Mouse (Mus musculus) thymus, postnatal 4 days (tissue): ENCODE measurements around the gene Triobp.

ENCODE experiments used
- DNase-seq: peaks from one replicate; pipeline ENCODE4 v3.0.0; 2021

Gene Triobp

GRCm38 (mm10) chr15:78926021-78926919 is 21.3 kb upstream of the Triobp start, which contains the start of gene Lgals1:
Gene Lgals1 (plus strand): TSS chr15:78926725.
- DNase-seq: peak; percentile 82

GRCm38 (mm10) chr15:78927021-78927787 is 20.3 kb upstream of the Triobp start:
- DNase-seq: peak; percentile 65

- DNase-seq: peak; percentile 88
Observed at GRCm38 (mm10) chr15:78927788-78928457, 19.6 kb upstream of the Triobp start.

- no peak for DNase-seq
Observed at GRCm38 (mm10) chr15:78928539-78928938, 19.0 kb upstream of the Triobp start.

GRCm38 (mm10) chr15:78930192-78930706 is 17.3 kb upstream of the Triobp start:
- DNase-seq: no peak

- no peak for DNase-seq
Observed at GRCm38 (mm10) chr15:78930801-78931426, 16.6 kb upstream of the Triobp start.

GRCm38 (mm10) chr15:78931577-78931976 is 15.9 kb upstream of the Triobp start:
- peak; percentile 80 for DNase-seq

GRCm38 (mm10) chr15:78934784-78935320 is 12.7 kb upstream of the Triobp start, which contains the start of gene Nol12:
Gene Nol12 (plus strand): TSS chr15:78934933.
- peak; percentile 85 for DNase-seq

- no peak for DNase-seq
Observed at GRCm38 (mm10) chr15:78936403-78936802, 11.1 kb upstream of the Triobp start.

GRCm38 (mm10) chr15:78937311-78937710 is 10.2 kb upstream of the Triobp start:
- DNase-seq: no peak

- no peak for DNase-seq
Observed at GRCm38 (mm10) chr15:78937963-78938362, 9.6 kb upstream of the Triobp start.

- DNase-seq: no peak
Observed at GRCm38 (mm10) chr15:78940325-78940724, 7.2 kb upstream of the Triobp start.

- DNase-seq: peak; percentile 70
Observed at GRCm38 (mm10) chr15:78942663-78943062, 4.9 kb upstream of the Triobp start.

- DNase-seq: no peak
Observed at GRCm38 (mm10) chr15:78946232-78946631, 1.3 kb upstream of the Triobp start.

- no peak for DNase-seq
Observed at GRCm38 (mm10) chr15:78948152-78948725, 715 bp downstream of the Triobp start.

GRCm38 (mm10) chr15:78948883-78949282 is 1.4 kb downstream of the Triobp start:
- no peak for DNase-seq

GRCm38 (mm10) chr15:78955663-78956062 is 8.1 kb downstream of the Triobp start:
- no peak for DNase-seq

- DNase-seq: no peak
Observed at GRCm38 (mm10) chr15:78956351-78956750, 8.8 kb downstream of the Triobp start.

- no peak for DNase-seq
Observed at GRCm38 (mm10) chr15:78957021-78957420, 9.5 kb downstream of the Triobp start.

- DNase-seq: no peak
Observed at GRCm38 (mm10) chr15:78959537-78959936, 12.0 kb downstream of the Triobp start.

- no peak for DNase-seq
Observed at GRCm38 (mm10) chr15:78960088-78960487, 12.6 kb downstream of the Triobp start.

GRCm38 (mm10) chr15:78962885-78963284 is 15.4 kb downstream of the Triobp start:
- DNase-seq: peak; percentile 80
